Mouse (Mus musculus) kidney, postnatal 36 days (tissue): ENCODE measurements at regions not wholly inside any gene's neighbourhood (a gene's known extent, or its start where the extent isn't known, plus 50 kb on each side); places are given as distances from the start of the nearest gene placed in this dataset.

Experiments
- DNase-seq, 2 experiments: peaks; one replicate each; pipeline ENCODE4 v3.0.0; 2021 to 2022; ENCODE audit warnings: mixed read lengths in 2 of 2

DNA sequence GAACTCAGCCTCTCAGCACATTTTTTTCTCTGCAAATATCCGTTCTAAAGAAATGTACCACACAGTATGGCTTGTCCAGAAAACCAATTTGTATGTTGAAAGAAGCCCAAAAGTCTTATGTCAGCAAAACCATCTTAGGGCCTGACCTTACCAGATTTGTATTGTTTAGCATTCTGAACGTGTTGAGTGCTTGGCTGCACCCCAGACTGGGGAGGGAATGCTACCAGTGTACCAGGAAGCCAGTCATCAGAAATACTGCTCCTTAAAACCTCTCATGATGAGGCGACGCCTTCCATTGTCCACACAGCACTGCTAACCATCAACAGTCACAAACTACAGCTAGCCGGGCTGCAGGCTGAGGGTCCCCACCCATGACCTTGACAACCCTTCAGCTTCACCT lies 148.3 kb upstream of the Irx5 start:
- peak; percentile 33 to 34 for DNase-seq

DNA sequence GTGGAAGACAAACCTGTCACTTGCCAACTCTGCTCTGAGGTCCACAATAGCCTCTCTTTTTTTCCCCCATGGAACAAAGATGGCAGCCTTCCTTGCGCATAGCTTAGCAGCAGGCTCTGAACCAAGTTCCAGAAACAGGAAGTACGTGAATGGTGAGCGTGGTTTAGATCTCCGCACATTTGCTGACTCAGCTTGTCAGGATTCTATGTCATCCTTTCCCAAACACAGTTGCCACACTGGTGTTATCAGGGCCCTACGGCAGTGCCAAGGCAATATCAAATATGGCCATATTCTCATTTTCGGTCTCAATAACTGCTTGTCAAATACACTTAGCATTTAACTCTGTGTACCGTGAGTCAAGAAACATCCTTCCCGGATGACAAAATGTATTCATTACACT lies 161.8 kb upstream of the Irx5 start:
- no peak for DNase-seq

DNA sequence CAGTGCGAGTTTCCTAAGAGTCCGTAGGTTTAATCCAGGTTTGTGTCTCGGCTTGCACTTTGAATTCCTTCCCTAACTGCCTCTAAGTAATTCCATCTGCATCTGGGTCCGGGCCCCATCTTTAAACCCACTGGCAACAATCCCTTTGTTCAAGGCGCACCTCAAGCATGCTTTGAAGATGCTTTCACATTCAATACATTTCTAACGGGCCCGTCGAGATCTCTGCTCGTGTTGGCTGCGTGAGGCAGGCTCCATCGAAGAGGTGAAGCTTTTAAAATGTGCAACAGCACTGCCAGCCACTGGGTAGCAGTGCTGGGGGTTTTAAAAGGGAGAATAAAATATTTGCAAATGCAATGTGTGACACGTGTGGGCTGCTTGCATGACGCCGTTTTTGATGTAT lies 163.4 kb upstream of the Irx5 start:
- DNase-seq, result no peak

DNA sequence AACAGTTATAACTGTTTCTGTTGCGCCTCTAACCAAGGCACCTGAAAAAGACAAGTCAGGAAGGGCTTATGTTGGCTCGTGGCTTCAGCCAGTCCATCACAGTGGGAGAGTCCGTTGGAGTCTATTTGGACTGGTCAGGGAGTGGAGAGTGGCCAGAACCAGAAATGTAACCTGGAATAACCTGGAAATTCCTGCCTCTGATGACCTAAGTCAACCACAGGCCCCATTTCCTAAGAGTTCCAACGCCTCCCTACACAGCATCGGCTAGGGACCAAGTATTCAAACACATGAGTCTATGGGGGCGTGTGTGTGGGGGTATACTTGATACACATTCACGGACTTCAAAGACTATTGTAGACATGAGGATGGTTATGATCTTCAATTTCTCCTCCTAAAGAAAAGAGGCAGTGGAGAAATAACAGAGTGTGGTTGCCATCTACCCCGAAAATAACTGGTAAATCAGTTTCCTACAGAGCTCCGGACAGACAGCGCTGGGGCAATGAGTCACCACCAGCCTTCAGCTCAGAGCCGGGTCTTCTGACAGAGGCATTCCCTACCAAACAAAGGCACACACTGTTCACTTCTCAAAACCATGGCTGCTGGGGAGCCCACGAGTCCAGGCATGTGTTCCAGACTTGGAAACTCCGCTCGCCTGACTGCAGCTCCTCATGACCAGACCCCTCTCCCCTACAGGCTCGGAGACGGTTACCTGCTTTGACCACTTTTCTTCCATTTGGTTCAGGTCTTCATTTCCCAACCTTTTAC lies 167.0 kb upstream of the Irx5 start:
- DNase-seq, result no peak

DNA sequence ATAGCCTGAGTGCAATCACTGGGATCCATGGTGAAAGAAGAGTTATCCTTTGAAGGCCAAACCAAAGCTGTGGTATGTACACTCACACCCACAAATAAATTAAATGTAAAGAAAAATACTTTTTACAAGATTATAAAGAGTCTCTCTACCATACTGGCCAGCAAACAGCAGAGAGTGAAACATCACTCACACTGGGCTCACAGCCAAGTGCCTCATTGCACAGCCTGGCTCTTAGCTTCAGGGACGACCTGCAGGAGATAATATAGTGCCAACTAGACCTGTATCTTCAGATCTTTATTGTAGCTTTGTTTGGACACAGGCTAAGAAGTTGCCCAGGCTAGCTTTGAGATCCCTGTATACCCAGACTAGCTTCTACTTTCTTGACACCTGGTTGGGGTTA lies 174.1 kb upstream of the Irx5 start:
- no peak for DNase-seq

DNA sequence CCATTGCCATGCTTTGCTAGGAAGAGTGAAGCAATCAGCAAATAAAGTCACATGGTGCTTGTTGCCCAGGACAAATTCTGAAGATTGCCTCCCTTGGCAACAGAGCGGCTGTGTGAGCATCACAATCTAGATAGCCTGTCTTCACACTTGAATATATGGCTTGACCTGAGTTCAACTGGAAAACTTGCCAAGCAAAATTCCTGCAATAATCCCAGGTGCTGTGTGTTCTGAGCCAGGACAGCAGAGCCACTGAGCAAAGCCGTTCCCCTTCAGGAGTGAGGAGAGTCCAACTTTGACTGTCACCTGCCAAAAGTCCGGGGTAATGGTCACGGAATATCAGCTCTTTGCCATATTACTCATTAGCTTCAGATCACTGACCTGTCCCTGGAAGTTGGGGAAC lies 176.8 kb upstream of the Irx5 start:
- DNase-seq, result no peak

DNA sequence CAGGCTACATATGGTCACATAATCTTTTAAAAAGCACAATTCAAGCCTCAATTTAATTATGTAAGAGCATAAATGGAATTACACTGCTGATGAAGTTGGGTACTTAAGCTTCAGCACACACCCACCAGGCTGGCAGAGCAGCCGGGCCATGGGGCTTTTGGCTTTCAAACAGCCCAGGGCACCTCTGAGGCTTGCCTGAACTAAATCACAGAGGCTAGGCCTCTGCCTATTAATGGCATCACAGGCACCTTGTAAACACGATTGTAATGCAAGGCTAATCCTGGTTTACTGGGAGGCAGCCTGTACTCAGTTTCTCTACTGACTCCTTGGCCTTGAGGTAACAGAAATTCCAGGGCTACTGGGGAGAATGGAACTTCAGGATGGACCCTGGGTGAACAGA lies 178.1 kb upstream of the Irx5 start:
- DNase-seq, result no peak

DNA sequence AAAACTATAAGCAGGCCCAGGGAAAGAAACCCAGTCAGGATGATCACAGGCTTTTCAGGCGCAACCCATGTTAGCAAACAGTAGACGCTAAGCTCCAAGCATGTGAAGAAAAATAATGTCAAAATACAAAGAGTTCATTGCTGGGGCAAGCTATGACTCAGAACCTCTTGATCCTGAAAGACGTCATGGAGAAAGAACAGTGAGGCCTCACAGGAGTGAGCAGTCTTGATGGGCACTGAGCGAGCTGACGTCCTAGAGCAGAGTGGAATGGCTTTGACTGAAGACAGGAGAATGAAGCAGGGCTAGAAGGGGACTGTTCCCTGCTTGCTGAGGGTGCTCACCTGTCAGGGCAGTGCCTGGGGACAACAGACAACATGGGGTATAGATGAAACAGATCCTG lies 181.3 kb upstream of the Irx5 start:
- DNase-seq, result no peak

DNA sequence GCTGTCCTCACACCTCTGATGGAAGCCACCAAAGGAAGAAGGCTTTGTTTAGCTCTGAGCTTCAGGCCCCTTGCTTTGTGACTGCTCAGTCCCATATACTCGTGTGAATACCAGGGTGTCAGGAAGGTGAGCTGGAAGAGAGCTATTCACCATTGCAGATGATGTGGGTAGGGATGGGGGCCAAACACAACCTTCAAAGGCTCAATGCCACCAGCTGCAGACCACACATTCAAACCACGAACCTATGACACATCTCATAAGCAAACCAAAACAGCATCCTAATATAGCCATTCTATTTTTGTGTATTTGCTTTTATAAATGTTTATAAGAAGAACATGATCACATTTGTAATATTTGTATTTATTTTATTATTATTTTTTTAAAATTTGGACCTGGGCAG lies 183.3 kb upstream of the Irx5 start:
- no peak for DNase-seq

DNA sequence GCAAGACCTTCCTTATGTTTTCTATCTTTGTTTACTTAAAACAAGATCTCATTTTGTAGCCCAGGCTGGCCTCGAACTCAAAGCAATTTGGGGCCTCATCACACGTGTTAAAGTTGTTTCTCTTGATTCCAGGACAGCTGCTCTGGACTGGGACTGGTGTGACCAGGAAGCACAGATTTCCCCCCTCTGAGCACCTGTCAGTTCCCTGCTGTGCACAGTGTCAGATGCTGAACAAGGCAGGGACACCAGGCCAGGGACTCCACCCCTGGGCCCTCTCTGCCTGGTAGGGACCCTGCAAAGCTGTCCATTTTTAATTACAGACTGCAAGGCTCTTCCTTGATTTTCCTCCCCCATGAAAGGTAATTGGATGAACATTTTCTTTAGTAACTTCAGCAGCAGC lies 185.8 kb upstream of the Irx5 start:
- no peak for DNase-seq

DNA sequence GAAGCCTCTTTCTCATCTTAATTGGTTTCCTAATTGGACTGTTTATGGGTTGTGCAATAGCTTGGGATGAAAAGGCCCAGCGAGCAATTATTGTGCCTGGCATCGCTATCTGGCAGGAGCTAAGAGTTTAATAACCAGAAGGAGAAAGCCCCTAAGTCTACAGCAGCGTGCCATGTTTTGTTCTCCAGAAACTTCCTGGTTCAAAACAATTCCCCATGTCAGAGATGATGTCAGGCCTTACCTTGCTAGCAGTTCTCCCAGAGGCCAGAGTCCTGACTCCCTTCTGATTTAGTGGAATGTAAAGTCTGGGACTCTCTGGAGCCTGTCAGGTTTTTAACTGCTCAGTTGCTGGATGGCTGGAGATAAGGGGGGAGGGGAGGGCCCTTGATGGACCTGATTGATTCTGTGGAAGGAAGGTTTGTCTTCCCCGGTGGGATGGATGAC lies 190.1 kb upstream of the Irx5 start:
- no peak for DNase-seq

DNA sequence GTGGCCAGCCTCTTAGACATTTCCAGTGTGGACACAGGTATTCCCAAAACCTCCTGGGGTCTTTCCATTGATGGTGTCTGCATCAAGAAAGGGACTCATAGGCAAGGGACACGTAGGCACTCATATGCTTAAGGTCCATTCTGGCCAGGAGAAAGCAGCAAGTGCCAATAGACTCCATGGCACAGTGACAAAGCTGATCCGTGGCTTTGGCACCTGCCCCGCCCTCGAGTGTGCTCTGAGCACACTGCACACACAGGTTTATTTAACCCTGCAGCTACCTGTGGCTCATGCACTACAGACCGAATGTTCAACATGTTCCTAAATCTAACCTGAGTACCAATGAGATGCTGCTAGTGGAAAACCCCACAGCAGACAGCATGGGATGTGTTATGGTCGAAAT lies 192.1 kb upstream of the Irx5 start:
- DNase-seq, result no peak

DNA sequence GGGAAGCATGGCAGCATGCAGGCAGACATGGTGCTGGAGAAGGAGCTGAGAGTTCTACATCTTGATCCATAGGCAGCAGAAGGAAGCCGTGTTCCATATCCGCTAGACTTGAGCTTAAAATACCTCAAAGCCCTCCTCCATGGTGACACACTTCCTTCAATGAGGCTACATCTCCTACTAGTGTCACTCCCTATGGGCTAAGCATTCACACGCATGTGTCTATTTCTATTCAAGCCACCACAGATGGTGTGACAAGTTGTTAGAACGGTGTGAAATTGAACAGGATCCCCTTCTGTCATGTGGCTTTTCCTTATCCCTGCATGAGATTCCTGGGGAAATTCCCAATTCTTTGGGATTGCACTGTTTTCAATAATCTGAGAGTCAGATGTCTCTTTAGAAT lies 192.9 kb upstream of the Irx5 start:
- DNase-seq, result no peak

DNA sequence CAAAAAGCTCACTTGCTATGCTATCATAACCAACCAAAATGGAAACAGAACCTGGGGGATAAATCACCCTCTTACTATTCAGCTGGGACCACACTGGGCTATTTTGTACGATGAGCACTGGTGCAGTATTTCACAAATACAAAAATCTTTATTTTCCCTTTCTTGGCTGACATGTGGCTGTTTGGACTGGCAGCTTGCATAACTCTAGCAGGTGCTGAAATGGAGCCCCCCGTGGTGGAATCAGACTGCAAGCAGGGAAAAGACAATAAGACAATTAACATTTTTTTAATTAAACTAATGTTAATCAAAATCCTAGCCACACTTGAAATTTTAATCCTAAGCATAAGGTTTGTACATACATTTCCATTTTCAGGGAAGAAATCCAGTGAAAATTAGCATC lies 196.4 kb upstream of the Irx5 start:
- no peak for DNase-seq

DNA sequence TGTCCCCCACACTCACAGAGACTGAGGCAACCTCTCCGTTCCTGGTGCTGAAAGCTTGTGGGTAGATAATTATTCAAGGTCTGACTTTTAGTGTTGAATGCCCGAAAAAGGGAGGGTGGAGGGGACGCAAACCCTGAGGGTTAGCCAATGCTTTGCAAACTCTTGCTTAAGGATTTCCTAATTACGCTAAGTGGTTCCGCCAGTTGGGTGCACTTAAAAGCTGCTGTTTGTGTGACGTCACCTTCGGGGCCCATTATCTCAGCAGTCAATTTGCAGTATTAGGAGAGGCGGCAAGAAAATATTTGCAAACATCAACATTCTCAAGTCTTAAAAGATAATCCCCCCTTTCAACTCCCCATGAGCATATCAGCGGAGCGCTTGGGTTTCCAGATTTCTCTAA lies 199.2 kb upstream of the Irx5 start:
- no peak for DNase-seq

DNA sequence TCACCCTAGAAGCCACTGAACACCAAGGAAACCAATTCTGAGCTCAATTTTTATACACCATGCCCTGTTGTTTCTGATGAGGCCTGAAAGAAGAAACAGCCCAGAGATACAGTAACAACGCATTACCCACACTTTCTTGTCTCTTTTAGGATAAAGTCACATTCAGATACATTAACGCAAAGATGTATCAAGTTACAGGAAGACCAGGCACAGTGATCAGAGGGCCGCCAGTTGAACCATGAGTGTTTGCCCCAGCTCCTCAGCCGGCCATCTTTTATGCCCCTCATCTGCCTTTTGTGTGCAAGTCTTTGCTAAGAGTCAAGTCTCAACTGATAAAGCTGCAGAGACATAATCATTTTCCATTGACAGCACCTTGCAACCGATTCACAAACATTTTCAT lies 204.9 kb upstream of the Irx5 start:
- DNase-seq, result no peak

DNA sequence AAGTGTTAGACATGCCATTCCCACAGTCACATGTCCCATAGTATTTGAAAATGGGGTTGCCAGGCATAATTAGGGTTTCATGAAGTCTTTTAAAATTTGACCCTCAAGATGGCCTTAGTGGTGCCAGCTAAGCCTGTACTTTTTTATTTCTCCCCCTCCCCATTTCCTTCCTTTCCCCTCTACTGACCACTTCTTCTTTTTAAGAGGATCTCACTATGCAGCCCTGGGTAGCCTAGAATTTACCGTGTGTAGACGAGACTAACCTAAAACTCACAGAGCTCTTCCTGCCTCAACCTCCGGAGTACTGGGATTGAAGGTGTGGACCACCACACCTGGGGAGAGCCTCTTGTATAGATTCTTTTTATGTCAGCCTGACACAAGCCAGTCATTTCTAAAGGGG lies 209.8 kb upstream of the Irx5 start:
- DNase-seq, result no peak

DNA sequence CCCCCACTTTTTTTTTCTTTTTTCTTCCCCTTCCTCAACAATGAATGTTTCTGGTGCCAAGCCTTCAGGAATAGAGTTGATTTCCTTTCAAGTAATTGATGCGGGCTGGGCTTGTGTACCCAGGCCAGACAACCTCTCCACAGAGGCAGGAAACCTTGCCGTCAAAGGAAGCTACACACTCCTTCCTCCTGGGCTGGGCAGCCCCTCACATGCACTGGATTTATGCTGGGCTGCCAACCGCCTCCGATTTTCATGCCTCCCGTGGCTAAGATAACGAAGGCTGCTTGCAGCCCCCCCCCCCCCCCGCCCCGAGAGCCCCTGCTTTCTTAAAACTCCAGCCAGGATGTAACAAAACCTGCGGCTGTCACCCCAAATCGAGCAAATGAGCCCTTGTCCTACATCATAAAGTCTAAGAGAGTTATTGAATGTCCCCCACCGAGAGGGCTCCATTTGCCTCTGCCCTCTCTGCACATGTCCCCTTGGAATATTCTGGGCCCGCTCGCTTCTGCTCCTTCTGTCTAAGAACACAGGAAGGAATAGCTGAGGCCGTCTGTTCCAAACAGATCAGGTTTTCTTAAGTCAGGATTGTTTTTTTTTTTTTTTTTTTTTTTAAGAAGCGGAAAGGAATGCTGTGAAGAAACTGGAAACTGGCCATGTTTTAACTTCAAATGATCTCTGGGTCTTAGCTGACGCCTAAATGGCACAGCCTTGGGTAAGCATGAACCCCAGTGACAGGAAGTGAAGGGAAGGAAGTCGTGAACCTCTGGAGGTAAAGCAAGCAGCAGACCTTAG lies 220.1 kb upstream of the Irx5 start:
- DNase-seq, result peak; percentile 34 to 51

DNA sequence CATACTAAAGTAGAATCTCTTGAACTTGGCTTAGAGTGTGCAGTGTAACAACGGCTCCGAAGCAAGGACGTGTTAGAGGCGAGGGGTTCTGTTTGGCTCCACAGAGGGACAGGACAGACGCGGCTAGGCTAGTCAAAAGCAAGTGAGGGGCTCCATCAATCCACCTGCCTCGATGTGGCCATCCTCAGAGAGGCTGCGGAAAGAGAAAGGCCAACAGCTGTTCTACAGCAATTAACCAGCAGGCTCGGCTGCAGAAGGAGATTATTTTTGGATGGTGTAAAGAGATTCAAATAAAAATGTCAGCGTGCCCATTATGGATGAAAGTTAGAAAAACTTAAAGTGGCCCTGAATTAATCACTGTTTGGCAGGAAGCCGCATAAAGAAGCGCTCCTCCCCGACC lies 221.0 kb upstream of the Irx5 start:
- no peak for DNase-seq

DNA sequence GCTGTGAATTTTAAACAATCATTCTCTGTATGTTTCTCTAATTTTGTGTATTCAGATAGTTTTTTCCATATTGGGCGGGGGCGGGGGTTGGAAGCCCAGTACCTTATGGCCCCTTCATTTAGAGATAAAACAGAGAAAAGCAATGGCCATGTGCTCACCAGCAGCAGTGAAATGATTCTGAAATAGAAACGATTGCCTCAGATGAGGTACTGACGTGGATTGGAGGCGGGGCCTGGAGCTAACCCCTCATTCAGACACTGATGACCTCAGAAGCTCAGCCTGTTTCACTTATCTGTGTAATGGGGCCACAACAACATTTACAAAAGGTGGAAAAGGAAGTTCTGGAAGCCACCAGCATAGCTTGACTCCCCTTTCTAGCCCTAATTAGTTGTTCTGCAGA lies 223.0 kb upstream of the Irx5 start:
- no peak for DNase-seq

DNA sequence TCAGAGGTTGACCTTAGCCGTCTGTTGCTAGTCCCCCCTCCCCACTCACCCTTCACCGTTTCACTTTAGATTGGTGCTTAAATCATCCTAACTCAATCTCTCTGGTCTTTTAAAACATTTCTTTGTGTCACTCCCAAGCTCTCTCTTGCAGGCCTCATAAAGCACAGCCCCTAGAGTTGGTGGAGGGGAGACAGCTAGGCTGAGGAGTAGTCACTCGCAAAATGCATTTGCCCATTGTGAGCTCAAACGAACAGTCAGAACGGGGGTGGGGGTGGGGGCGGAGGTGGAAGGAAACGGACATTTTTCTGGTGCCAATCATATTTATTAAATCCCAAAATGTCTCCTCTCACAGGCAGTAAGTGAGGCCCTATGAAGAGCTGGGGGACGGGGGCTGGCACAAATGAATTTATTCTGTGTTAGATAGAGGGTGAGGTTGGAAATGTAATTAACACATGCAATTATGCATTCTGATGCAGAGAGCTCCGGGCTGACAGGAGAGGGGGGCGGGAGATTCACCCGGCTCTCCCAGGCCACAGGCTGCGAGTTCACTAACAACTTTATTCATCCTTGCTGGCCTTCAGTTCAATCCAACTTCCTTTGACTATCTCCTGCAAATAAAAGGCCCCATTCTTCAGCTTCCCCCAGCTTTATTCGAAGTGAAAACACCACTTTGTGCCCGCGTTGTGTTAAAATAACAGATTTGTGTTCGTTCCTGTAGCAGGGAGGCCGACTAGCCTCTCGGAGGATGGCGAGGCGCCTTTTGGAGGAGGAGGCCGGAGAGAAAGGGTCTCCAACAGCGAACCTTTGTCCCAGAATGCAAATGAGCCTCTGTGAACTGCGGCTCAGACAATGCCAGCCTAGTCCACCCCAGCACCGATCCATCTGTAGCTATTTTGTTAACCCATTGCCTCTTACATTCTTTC lies 223.7 kb upstream of the Irx5 start:
- no peak for DNase-seq

DNA sequence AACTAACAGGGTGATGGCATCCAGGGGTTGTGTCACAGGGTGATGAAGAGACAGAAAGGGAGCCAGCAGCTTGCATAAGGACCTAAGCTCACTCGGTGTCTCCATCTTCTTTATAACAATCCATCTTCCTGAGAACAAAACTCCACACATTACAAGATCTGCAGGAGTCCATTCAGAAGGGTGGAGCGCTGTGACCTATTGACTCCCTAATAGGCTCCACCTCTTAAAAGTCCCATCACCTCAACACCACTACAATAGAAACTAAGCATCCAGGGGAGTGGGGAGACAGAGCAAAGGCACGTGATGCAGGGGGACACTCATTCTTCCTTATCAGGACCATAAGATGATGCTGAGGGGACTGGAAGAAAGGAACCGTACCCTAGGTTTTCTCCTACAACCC lies 224.5 kb upstream of the Irx5 start:
- DNase-seq, result no peak

DNA sequence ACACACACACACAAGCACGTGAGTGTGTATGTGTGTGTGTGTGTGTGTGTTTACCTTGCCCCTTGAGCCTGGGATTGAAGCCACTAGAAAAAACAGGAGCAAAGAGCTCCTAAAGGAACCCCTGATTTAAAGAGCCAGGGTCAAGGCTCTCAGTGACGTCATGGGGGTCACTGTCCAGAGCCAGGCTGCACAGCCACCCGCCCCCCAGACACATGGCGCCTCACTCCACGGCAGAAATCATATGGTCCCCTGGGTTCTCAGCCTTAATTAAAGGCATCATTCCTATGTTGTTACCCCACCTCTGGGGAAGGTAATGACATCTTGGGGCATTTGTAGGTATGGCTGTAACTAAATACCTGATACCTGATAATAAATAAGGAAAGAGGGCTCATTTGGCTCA lies 224.9 kb upstream of the Irx5 start:
- DNase-seq, result no peak
